Mouse (Mus musculus) liver, embryonic 14.5 days (tissue): ENCODE data around the gene Tdrkh.

Experiments used
- CTCF ChIP-seq: IDR thresholded peaks from 2 replicates; pipeline ENCODE4 v1.5.1; 2016; ENCODE audit warnings: antibody characterized with exemption, low read depth, control low read depth
- EP300 ChIP-seq: IDR thresholded peaks from 2 replicates; pipeline ENCODE4 v1.6.1; 2016; ENCODE audit warnings: antibody characterized with exemption, low read depth

DNA sequence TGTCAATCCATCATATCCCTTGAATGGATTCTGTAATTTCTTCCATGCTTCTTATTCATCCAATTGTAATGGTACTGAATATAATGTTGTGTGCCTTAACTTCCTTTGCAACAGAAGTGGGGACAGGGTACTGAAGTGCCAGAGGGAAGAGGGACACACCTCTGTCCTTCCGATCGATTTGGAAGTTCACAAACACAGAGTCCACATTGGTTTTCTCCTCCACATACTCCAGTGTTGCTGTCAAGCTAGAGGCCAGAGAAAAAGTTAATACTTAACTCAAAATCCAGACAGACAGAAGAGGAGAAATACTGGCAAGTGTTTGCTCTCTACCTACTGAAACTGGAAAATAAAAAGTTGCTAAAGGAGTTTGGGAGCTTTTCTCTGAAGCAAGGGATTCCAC is 21.2 kb downstream of the Tdrkh start:
- TF ChIP-seq EP300 (no peak), CTCF (no peak)
